Mouse (Mus musculus) T-helper 1 cell (primary cell): ENCODE measurements at regions not wholly inside any gene's neighbourhood (a gene's known extent, or its start where the extent isn't known, plus 50 kb on each side); places are given as distances from the start of the nearest gene placed in this dataset.

ENCODE experiments used
- in situ Hi-C: fragments of 300-600 bp; cut with MboI, MseI; formaldehyde crosslinking; loops from one replicate; pipeline ENCODE4 v1.15.1; 2025; ENCODE audit warnings: high pct_unique_total_duplicates

GRCm38 (mm10) chr13:70282731-70283130 lies 354.7 kb downstream of the Ice1 start:
- in situ Hi-C loops = no loop called here

DNA sequence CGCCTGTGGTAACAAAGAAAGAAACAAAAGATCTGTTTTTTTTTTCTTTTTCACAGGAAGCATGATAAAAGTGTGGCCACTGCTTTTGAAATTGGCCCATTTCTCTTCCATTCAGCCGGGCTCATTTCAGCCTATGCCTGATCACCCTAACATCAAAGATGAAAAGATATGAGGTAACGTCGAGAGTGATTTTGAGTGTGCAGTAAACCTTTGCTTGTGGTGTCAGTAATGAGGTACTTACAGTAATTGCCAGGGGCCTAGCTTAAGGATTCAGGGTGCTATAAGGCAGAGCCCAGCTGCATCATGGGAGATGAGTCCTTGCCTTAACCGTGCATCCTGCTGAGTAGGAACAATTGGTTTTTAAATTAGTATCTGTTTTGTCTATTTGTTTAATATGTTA lies 354.2 kb downstream of the Ice1 start:
- in situ Hi-C loops = no loop called here

GRCm38 (mm10) chr13:70292713-70293112 lies 344.7 kb downstream of the Ice1 start:
- in situ Hi-C loops = no loop called here

DNA sequence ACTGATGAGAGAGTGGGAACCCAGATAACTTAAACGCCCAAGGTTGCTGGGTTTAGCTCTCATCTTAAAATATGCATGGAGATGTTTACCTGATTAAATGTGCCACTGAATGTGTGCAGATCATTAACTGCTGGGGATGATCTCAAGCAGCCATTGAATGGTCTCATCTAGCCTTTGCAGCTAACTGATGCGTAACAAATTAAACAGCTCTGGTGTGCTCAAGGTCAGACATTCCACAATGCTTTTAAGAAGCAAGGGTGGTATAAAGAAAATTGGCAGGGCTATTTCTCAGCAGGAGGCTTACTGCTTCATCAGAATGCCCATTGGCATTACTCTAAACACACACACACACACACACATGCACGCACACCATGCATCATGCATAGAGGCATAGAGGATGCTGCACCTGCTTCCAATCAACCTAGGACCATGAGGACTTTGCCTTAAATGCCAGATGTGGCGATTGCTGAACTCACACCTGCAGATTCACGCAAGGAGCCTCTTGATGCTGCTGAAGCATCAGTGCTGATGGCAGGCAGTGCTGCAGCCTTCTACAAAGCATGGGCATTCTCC lies 333.4 kb downstream of the Ice1 start:
- in situ Hi-C loops = no loop called here

- in situ Hi-C loops = no loop called here
Observed at GRCm38 (mm10) chr13:70310516-70310915, 326.9 kb downstream of the Ice1 start.

DNA sequence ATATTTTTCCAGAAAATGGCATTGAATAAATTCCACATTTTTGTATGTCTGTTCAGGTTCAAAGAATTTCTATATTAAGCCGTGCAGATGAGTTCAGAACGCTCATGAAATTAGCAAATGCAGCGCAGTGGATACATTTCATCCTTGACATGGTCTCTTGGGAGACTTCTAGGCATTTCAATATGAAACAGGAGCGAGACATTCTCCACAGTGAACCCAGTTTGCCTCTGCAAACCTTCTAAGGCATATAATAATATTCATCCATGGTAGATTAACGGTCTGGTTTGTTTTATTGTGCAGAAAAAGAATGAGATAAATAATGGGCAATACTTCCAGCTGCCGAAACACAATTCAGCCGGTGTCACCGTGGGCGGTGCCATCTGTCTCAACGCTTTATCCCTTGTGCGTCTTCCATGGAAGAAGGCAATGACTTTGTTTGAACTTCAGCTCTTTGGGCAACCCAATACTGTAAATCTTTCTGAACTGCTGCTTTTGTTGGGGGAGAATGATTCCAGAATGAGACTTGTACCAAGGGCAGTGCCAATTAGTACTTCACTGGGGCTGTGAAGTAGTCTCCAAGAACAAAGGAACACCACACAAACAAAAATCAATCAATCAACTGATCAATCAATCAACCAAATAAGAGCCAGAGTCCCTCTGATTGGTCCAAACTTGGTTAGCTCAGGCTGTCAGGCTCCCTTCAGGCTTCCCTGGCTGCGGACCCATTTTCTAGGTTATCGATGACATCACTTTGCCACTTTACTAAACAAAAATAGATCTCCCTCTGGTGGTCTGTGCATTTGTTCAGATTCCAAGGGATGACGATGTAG lies 326.0 kb downstream of the Ice1 start:
- in situ Hi-C loops = no loop called here

DNA sequence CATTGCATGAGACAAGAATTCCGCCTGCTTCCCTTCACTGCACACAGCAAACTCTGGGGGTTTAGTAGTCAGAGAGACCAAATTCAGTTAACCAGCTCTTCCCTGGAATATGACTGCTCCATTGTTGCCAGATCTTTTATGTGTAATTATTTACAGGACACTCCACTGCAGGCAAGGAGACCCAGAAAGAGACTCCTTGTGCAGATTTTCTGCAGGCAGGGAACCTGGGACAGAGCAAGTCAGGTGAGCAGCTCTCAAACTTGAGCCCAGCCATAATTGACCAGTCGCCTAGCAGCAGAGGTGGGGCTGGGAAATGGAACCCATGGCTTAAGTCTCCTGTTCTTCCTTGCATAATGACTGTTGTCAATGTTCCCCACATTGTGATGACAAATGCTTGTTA lies 324.2 kb downstream of the Ice1 start:
- in situ Hi-C loops = no loop called here

DNA sequence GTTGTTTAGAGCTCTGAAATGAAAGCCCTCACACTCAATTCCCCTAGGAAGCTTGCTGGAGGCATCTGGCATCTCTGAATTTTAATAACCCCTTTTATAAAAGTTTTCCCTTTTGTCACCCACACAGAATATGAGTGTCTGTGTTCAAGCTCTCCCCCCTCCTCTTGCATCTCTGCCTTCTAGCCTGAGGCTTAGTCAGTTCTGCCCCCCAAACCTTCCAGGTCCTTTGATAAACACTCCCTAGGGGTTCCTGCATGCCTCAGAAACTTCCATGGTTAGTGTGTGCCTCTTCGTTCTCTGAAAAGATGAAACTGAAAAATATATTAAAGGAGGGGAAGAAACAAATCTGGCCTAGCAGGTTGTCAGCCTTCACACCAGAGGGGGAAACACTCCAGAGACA lies 313.9 kb downstream of the Ice1 start:
- in situ Hi-C loops = no loop called here

GRCm38 (mm10) chr13:70336069-70336468 lies 301.4 kb downstream of the Ice1 start:
- in situ Hi-C loops = no loop called here

- in situ Hi-C loops = no loop called here
Observed at GRCm38 (mm10) chr13:70340437-70340836, 297.0 kb downstream of the Ice1 start.

DNA sequence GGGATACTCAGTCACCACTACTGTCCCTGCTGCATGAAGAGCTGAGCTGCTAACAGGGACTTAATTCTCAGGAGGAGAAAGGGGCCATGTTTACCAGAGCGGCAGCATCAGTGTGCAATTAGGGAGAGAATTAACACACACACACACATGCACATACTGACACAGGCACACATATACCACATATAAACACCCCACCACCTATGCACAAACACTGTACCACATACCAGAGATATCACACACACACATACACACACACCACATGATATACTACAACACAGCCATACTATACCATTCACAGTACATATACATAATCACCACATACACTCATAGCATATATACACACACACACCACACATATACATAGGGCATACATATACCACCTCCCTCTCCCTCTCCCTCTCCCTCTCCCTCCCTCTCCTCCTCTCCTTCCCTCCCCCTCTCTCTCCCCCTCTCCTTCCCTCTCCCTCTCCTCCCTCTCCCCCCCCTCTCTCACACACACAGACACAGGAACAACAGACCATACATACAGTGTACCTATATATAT lies 294.2 kb downstream of the Ice1 start:
- in situ Hi-C loops = no loop called here

DNA sequence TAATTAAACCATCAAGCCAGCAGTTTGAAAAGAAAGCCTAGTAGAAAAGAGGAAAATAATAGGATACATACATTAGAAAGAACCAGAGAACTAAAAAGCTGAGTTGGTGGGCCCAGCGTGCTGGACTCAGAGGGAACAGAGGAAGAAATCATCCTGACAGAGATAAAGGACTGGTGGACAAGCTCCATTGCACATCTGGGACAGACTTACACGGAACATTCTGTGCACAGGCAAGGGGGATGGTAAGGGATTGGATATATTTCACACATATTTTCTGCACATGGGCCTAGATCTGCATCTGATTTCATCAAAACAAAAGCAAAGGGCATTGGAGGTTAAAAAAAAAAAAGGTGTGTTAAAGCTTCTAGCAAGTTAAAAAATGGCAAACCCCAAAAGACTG lies 293.5 kb downstream of the Ice1 start:
- in situ Hi-C loops = no loop called here

DNA sequence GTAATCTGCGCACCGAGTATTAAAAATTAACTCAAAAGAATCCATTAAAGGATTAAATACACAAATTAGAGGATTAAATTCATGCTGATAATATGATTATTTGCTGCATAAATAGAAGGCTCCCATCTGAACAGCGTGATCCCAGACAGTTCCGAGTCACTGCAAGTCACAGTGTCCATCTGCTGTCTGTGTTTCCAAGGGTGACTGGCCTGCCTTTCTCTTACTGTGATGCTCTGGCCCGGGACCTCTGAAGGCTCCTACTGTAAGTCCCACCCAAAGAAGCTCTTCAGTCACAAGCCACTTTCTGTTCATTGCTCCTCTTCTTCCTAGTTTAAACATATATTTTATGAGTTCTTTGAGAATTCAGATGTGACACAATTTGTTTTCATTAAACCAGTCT lies 293.1 kb downstream of the Ice1 start:
- in situ Hi-C loops = no loop called here

GRCm38 (mm10) chr13:70348456-70348855 lies 289.0 kb downstream of the Ice1 start:
- in situ Hi-C loops = no loop called here

DNA sequence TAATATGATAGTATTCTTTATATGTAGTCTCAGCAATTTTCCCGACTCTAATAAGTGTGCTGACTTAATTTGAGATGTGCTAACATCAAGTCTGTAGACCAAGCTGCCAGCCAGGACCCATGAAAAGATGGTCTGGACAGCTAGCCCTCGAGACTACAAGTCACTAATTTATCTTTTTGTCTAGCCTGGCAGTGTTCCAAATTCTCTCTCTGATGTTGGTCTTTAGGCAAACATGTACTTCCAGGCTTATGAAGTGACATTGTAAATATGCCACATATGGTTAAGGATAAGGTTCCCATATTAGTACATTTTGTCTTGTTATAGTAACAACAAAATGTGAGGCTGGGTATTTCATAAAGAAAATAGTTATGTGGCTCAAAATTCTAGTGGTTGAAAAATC lies 288.5 kb downstream of the Ice1 start:
- in situ Hi-C loops = no loop called here

DNA sequence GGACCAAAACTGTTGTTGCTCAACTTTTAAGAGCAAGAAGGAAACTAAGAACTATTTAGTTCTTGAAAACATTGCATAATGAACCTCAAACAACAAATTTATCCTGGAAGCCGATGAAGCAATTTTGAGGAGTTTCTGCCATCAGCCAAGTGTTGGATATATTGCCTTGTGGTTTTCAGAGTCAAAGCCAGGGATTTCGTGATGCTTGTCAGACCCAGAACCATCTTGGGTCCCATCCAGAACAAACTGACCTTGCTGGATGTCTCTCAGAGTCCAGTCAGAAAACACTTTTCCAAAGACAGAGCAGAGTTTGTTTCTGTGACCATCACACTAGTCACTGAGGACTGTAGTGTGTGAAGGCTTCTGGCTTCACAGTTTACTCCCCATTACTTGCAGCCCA lies 267.8 kb downstream of the Ice1 start:
- in situ Hi-C loops = no loop called here

DNA sequence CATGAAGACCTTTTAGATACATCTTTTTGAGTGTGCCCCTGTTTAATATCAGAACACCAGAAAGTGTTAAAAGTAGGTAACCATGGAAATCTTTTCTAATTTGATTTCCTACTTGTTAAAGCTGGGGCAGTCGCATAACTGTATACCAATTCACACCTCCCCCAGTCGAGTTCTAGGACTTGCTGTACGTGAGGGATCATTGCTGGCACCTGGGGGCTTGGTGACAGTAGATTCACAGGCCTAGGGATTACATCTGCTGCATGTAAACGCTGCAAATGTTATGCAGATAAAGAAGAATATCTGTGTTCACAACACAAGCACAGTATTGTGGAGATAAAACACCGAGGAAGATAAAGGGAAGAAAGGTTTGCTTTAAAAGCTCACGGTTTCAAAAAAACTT lies 256.7 kb downstream of the Ice1 start:
- in situ Hi-C loops = no loop called here

DNA sequence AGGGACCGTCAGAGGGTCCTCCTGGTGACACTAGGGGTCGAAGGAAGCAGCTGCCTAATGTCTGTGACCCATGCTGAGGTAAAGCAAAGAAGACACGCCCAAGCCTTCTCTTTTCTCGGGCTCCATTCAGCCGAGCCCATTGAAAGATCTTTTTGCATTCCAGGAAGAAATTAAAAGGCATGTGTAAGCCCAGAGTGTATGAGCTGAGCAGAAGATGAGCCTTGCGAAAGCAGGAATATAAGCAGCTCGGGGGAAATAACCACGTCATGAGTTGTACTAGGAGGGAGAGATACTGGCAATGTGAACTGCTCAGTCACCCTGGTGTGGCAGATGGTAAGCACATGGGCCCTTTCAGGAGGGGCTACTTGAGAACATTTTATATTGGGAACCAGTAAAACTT lies 252.1 kb downstream of the Ice1 start:
- in situ Hi-C loops = no loop called here

- in situ Hi-C loops = no loop called here
Observed at GRCm38 (mm10) chr13:70412788-70413187, 224.6 kb downstream of the Ice1 start.

GRCm38 (mm10) chr13:70418156-70418555 lies 219.3 kb downstream of the Ice1 start:
- in situ Hi-C loops = no loop called here

DNA sequence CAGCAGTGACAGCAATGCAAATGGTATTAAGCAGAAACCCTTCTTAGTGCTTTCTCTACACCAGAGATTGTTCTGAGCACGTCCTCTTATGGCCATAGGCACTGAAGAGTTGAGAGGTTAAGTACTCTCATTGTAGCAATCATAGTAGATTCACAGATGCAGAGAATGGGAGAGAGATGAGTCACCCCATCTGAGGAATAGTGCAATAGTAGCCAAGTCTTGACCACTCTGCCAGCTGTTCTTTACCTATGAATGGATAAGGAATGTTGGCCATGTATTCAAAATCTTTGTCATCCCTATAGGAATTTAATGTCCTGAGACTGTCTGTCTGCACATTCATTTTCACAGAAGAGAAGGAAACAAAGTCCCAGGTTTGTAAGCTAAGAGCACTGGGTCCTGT lies 198.0 kb downstream of the Ice1 start:
- in situ Hi-C loops = no loop called here

DNA sequence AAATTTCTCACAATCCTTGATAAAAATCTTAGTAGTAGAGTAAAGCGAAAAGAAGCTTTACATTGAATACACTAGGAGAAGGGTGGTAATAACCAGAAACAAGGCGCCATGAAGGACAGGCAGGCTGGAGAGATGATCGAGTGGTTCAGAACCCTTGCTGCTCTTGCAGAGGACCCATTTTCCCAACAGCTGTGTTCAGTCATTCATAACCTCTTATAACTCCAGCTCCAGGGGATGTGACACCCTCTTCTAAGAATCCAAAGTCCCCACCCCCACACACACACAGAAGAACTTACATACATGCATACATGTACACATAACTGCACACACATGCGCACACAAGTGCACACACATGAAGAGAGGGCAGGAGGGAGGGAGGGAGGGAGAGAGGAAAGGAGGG lies 190.5 kb downstream of the Ice1 start:
- in situ Hi-C loops = loop anchor here (10.0 kb wide), 1 partner anchor 1802 kb away; no protein-coding TSS in a partner anchor
